Mouse (Mus musculus): ENCODE data around the gene Hist4h4.
"Not testable (repeated sequence)": the region's sequence is repeated elsewhere in the genome, so short reads cannot be mapped to it uniquely, and the experiment has no call there.

The Hist4h4 gene

GRCm38 (mm10) chr6:136813117-136813516, 8.9 kb upstream of the Hist4h4 start:
- DNase-seq: no peak

GRCm38 (mm10) chr6:136811196-136811595, 7.0 kb upstream of the Hist4h4 start:
- no peak for DNase-seq

GRCm38 (mm10) chr6:136809673-136810072, 5.5 kb upstream of the Hist4h4 start:
- DNase-seq: no peak

- DNase-seq: peak in 1 of 2 experiments; percentile 29
Measured at GRCm38 (mm10) chr6:136809077-136809476, 4.9 kb upstream of the Hist4h4 start.

GRCm38 (mm10) chr6:136808631-136809046, 4.4 kb upstream of the Hist4h4 start:
- peak in 1 of 2 experiments; percentile 36 for DNase-seq

GRCm38 (mm10) chr6:136808014-136808417, 3.8 kb upstream of the Hist4h4 start, which contains the start of gene H2afj:
Gene H2afj (plus strand): TSS chr6:136808244.
- peak; percentile 99 for DNase-seq

- no peak for DNase-seq
Measured at GRCm38 (mm10) chr6:136807395-136808013, 3.3 kb upstream of the Hist4h4 start.

GRCm38 (mm10) chr6:136806819-136807218, 2.6 kb upstream of the Hist4h4 start:
- no peak for DNase-seq

GRCm38 (mm10) chr6:136805409-136805775, 1.2 kb upstream of the Hist4h4 start:
- DNase-seq: no peak

GRCm38 (mm10) chr6:136804705-136805408, 642 bp upstream of the Hist4h4 start:
- no peak for DNase-seq

GRCm38 (mm10) chr6:136803093-136803738, 999 bp downstream of the Hist4h4 start:
- no peak for DNase-seq

GRCm38 (mm10) chr6:136801274-136801673, 2.9 kb downstream of the Hist4h4 start:
- DNase-seq: no peak

- DNase-seq: no peak
Measured at GRCm38 (mm10) chr6:136800710-136801109, 3.5 kb downstream of the Hist4h4 start.

GRCm38 (mm10) chr6:136797874-136798693, 6.1 kb downstream of the Hist4h4 start:
- not testable (repeated sequence) for DNase-seq

GRCm38 (mm10) chr6:136795850-136796249, 8.4 kb downstream of the Hist4h4 start:
- DNase-seq: no peak

GRCm38 (mm10) chr6:136795110-136795509, 9.1 kb downstream of the Hist4h4 start:
- no peak for DNase-seq

GRCm38 (mm10) chr6:136793831-136794525, 10.2 kb downstream of the Hist4h4 start:
- DNase-seq: no peak

- no peak for DNase-seq
Measured at GRCm38 (mm10) chr6:136792884-136793758, 11.1 kb downstream of the Hist4h4 start.

GRCm38 (mm10) chr6:136789391-136789971, 14.7 kb downstream of the Hist4h4 start:
- DNase-seq: no peak

GRCm38 (mm10) chr6:136782761-136783160, 21.5 kb downstream of the Hist4h4 start:
- no peak for DNase-seq

GRCm38 (mm10) chr6:136782146-136782545, 22.1 kb downstream of the Hist4h4 start:
- no peak for DNase-seq
